Mouse (Mus musculus) embryonic facial prominence, embryonic 14.5 days (tissue): Measurements from ENCODE around the gene Cfap46. TPM values are rescaled to one million over a fixed set of nuclear protein-coding genes. Genes with fewer than 3 reads are reported as not detected.

Experiments
- ATAC-seq: fragments of 200-750 bp; cut with Nextera tagmentation; 2 replicates; pipeline ENCODE4 v1.8.0; 2017; ENCODE audit warnings: low read depth, moderate number of reproducible peaks, moderate TSS enrichment
- DNase-seq: peaks from one replicate; pipeline ENCODE4 v3.0.0-alpha.2; 2015; ENCODE audit warnings: low spot score
- H3K27ac ChIP-seq: fragments of 300-500 bp; sonication (generic); replicated peaks from 2 replicates; pipeline ENCODE4 v1.5.1; 2014; ENCODE audit warnings: low read depth, mild to moderate bottlenecking, low read length, moderate library complexity
- H3K27me3 ChIP-seq: fragments of 300-500 bp; sonication (generic); replicated peaks from 2 replicates; pipeline ENCODE4 v1.6.1; 2014; ENCODE audit warnings: low read length; ENCODE audit not compliant: control insufficient read depth, insufficient read depth
- H3K36me3 ChIP-seq: fragments of 300-500 bp; sonication (generic); 2 replicates; pipeline ENCODE4 v1.6.1; 2014; ENCODE audit warnings: low read length, mixed read lengths; ENCODE audit not compliant: control insufficient read depth, insufficient read depth
- H3K4me1 ChIP-seq: fragments of 300-500 bp; sonication (generic); 2 replicates; pipeline ENCODE4 v1.6.1; 2014; ENCODE audit warnings: antibody characterized with exemption, low read length; ENCODE audit not compliant: control insufficient read depth, insufficient read depth
- H3K4me2 ChIP-seq: fragments of 300-500 bp; sonication (generic); 2 replicates; pipeline ENCODE4 v1.6.1; 2014; ENCODE audit warnings: low read depth, mild to moderate bottlenecking, low read length, moderate library complexity, mixed read lengths
- H3K4me3 ChIP-seq: fragments of 300-500 bp; sonication (generic); 2 replicates; pipeline ENCODE4 v1.5.1; 2014; ENCODE audit warnings: low read depth, mild to moderate bottlenecking, low read length
- H3K9ac ChIP-seq: fragments of 300-500 bp; sonication (generic); 2 replicates; pipeline ENCODE4 v1.6.1; 2014; ENCODE audit warnings: low read depth, mild to moderate bottlenecking, low read length, moderate library complexity, mixed read lengths
- H3K9me3 ChIP-seq: fragments of 300-500 bp; sonication (generic); 2 replicates; pipeline ENCODE4 v1.6.1; 2016; ENCODE audit warnings: low read length; ENCODE audit not compliant: control insufficient read depth
- WGBS: fragments of 180-500 bp; shearing (Covaris S2); extraction: QIAGEN DNeasy Blood & Tissue Kit; methylation state at CpG from one replicate; pipeline ENCODE4 v1.1.7; 2014; 5-methylcytosine and 5-hydroxymethylcytosine counted together
- polyA plus RNA-seq: library from polyadenylated mRNA; unstranded; fragments of >200 nt; fragmentation: Nextera tagmentation; extraction: Ambion mirVana; gene quantifications from 2 replicates; pipeline ENCODE4 v1.2.1, GENCODE M21; 2014

The Cfap46 gene
- polyA plus RNA-seq, 1 experiment from 2014 or later = 1.6 TPM

GRCm38 (mm10) chr7:139563425-139563824 lies 120.2 kb downstream of the Cfap46 start:
- no peak overlapping the region for H3K4me2 ChIP-seq
- 71% methylated on average over 4 of the region's 4 CpGs for WGBS
- no peak overlapping the region for H3K27ac ChIP-seq
- H3K4me3 ChIP-seq = no peak overlapping the region
- peaks cover 18% of the 10 kb centered on the region for H3K36me3 ChIP-seq
- no peaks in the 10 kb centered on the region for H3K27me3 ChIP-seq
- no peak overlapping the region for H3K9ac ChIP-seq
- no peaks in the 10 kb centered on the region for H3K9me3 ChIP-seq
- no peaks in the 10 kb centered on the region for H3K4me1 ChIP-seq
- peak; percentile 17 for DNase-seq
- ATAC-seq = no peak

- peaks cover 14% of the 10 kb centered on the region for H3K36me3 ChIP-seq
- WGBS = 76% methylated on average over 10 of the region's 10 CpGs
- H3K4me1 ChIP-seq = no peaks in the 10 kb centered on the region
Measured at GRCm38 (mm10) chr7:139559659-139560058, 124.0 kb downstream of the Cfap46 start.

GRCm38 (mm10) chr7:139556746-139557526 lies 126.7 kb downstream of the Cfap46 start:
- ATAC-seq = 0 out of 2 replicates have a peak, but pooled peaks have one; percentile 26
- Histone ChIP-seq H3K4me2 (no peak overlapping the region), H3K36me3 (peaks cover 11% of the 10 kb centered on the region; the same call in 1 of the 2 replicates), H3K4me1 (no peaks in the 10 kb centered on the region), H3K9ac (no peak overlapping the region), H3K27me3 (no peaks in the 10 kb centered on the region), H3K9me3 (no peaks in the 10 kb centered on the region), H3K27ac (no peak overlapping the region), H3K4me3 (no peak overlapping the region)
- WGBS = 41% methylated on average over 10 of the region's 10 CpGs
- DNase-seq = no peak

More at GRCm38 (mm10) chr7:139559659-139560058, 124.0 kb downstream of the Cfap46 start:
- Histone ChIP-seq H3K27ac (no peak overlapping the region), H3K4me3 (no peak overlapping the region), H3K27me3 (no peaks in the 10 kb centered on the region), H3K4me2 (no peak overlapping the region), H3K9ac (no peak overlapping the region), H3K9me3 (no peaks in the 10 kb centered on the region)
- DNase-seq (no peak), ATAC-seq (no peak)

DNA sequence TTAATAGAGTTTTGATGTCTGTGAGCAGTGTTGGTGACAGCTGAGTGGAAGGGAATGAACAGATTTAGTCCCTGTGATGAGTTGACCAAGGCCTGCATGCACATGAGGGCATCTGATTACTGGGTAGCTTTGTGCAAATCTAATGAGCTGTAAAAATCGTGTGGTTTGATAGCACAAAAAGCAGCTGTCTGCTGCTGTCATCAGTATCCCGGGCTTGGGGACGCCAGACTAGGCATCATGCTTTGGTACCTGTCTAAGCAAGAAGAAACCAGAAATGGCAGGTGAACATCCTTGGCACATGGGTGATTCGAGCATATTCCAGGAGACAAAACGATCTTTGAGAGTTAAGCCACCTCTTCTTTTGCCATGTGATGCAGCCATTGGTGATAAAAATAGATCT lies 127.3 kb downstream of the Cfap46 start:
- Histone ChIP-seq H3K4me1 (no peaks in the 10 kb centered on the region), H3K9ac (no peak overlapping the region), H3K4me3 (no peak overlapping the region), H3K36me3 (peaks cover 11% of the 10 kb centered on the region; the same call in 1 of the 2 replicates), H3K27me3 (no peaks in the 10 kb centered on the region), H3K27ac (no peak overlapping the region), H3K9me3 (no peaks in the 10 kb centered on the region), H3K4me2 (no peak overlapping the region)
- no peak; the same call in 1 of the 2 replicates for ATAC-seq
- peak; percentile 41 for DNase-seq
- WGBS = 61% methylated on average over 5 of the region's 5 CpGs

DNA sequence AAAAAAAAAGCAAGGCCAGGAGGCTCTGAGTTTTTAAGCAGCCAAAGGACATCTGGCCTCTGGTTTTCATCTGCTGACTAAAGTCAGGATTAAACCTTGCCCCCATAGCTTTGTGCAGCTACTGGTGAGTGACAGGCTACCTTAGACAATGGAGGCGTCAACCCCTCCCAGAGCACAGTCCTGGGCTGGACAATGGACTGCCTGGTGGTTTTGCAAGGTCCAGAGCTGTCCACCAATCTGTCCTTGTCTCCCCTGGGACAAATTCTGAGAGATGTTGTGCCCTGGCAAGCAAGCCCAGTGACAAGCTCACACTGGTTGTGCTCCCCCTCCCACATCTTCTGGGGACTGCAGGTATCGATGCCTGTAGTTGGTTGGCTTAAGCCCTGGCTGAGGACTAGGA lies 132.1 kb downstream of the Cfap46 start:
- Histone ChIP-seq H3K9ac (no peak overlapping the region), H3K9me3 (no peaks in the 10 kb centered on the region), H3K27me3 (no peaks in the 10 kb centered on the region), H3K4me2 (no peak overlapping the region), H3K4me1 (no peaks in the 10 kb centered on the region), H3K4me3 (no peak overlapping the region), H3K27ac (no peak overlapping the region), H3K36me3 (no peaks in the 10 kb centered on the region)
- DNase-seq (no peak), ATAC-seq (no peak)
- 74% methylated on average over 2 of the region's 2 CpGs for WGBS

Other genes with a start within 250 kb of the Cfap46 start
- gene Nkx6-2, start 101.0 kb downstream of the Cfap46 start, polyA plus RNA-seq = 0.16 TPM in 1 of 2 replicates, not detected in the other
- gene Adgra1, start 150.4 kb upstream of the Cfap46 start, polyA plus RNA-seq = 0.81 and 0.93 TPM in 2 replicates
- gene Kndc1, start 210.9 kb upstream of the Cfap46 start, polyA plus RNA-seq = 0.77 and 1.5 TPM in 2 replicates